Mouse (Mus musculus): ENCODE data around the gene Mpzl2. TPM values are rescaled to one million over a fixed set of nuclear protein-coding genes. Genes with fewer than 3 reads are reported as not detected.

Gene Mpzl2
- polyA plus RNA-seq, 1 experiment from 2014 or later: 11.0 TPM

GRCm38 (mm10) chr9:44999171-44999570 lies 40.4 kb upstream of the Mpzl2 start:
- H3K9ac ChIP-seq (ENCODE audit: low read depth, low read length): no peak overlapping the region

GRCm38 (mm10) chr9:44999776-45000175 lies 39.8 kb upstream of the Mpzl2 start:
- H3K4me3 ChIP-seq (ENCODE audit: low read depth, low read length): no peak overlapping the region
- H3K27me3 ChIP-seq (replicated peaks; ENCODE audit: control insufficient read depth, insufficient read depth, low read length): 0 out of 2 replicates have a peak, but pooled peaks cover 3% of the 10 kb centered on the region
- no peak overlapping the region for H3K9ac ChIP-seq (ENCODE audit: low read depth, low read length)
- no peak overlapping the region for H3K4me2 ChIP-seq (replicated peaks; ENCODE audit: low read depth)
- no peaks in the 10 kb centered on the region for H3K9me3 ChIP-seq (ENCODE audit: control insufficient read depth)
- no peaks in the 10 kb centered on the region for H3K4me1 ChIP-seq (replicated peaks; ENCODE audit: control insufficient read depth, insufficient read depth, low read length)
- no peak overlapping the region for H3K27ac ChIP-seq (ENCODE audit: low read depth, low read length)
- no peaks in the 10 kb centered on the region for H3K36me3 ChIP-seq (ENCODE audit: control insufficient read depth, insufficient read depth)
- no peak for ATAC-seq
- 79% methylated on average over 5 of the region's 5 CpGs for WGBS
- no peak for TF ChIP-seq CTCF (IDR thresholded peaks at IDR 0.05; ENCODE audit: low read depth)

More at GRCm38 (mm10) chr9:44999171-44999570, 40.4 kb upstream of the Mpzl2 start:
- WGBS: 55% methylated on average over 6 of the region's 6 CpGs
- Histone ChIP-seq H3K4me1 (replicated peaks; ENCODE audit: control insufficient read depth, insufficient read depth, low read length) (no peaks in the 10 kb centered on the region), H3K9me3 (ENCODE audit: control insufficient read depth) (no peaks in the 10 kb centered on the region), H3K36me3 (ENCODE audit: control insufficient read depth, insufficient read depth) (no peaks in the 10 kb centered on the region), H3K27me3 (replicated peaks; ENCODE audit: control insufficient read depth, insufficient read depth, low read length) (0 out of 2 replicates have a peak, but pooled peaks cover 3% of the 10 kb centered on the region), H3K27ac (ENCODE audit: low read depth, low read length) (no peak overlapping the region), H3K4me2 (replicated peaks; ENCODE audit: low read depth) (no peak overlapping the region), H3K4me3 (ENCODE audit: low read depth, low read length) (no peak overlapping the region)
- peak; percentile 56 for ATAC-seq
- peak; percentile 31; the same call in 1 of the 2 replicates for TF ChIP-seq CTCF (IDR thresholded peaks at IDR 0.05; ENCODE audit: low read depth)

- TF ChIP-seq CTCF (IDR thresholded peaks at IDR 0.05; ENCODE audit: low read depth): no peak
- 0 out of 2 replicates have a peak, but pooled peaks cover 3% of the 10 kb centered on the region for H3K27me3 ChIP-seq (replicated peaks; ENCODE audit: control insufficient read depth, insufficient read depth, low read length)
- 56% methylated on average over 3 of the region's 3 CpGs for WGBS
Measured at GRCm38 (mm10) chr9:45000249-45000648, 39.4 kb upstream of the Mpzl2 start.

GRCm38 (mm10) chr9:45007404-45007803 lies 32.2 kb upstream of the Mpzl2 start:
- Histone ChIP-seq H3K4me2 (replicated peaks; ENCODE audit: low read depth) (no peak overlapping the region), H3K9ac (ENCODE audit: low read depth, low read length) (no peak overlapping the region), H3K4me3 (ENCODE audit: low read depth, low read length) (no peak overlapping the region), H3K9me3 (ENCODE audit: control insufficient read depth) (no peaks in the 10 kb centered on the region), H3K27me3 (replicated peaks; ENCODE audit: control insufficient read depth, insufficient read depth, low read length) (no peaks in the 10 kb centered on the region), H3K36me3 (ENCODE audit: control insufficient read depth, insufficient read depth) (no peaks in the 10 kb centered on the region), H3K4me1 (replicated peaks; ENCODE audit: control insufficient read depth, insufficient read depth, low read length) (no peaks in the 10 kb centered on the region), H3K27ac (ENCODE audit: low read depth, low read length) (no peak overlapping the region)
- 67% methylated on average over 12 of the region's 12 CpGs for WGBS
- TF ChIP-seq CTCF (IDR thresholded peaks at IDR 0.05; ENCODE audit: low read depth): no peak
- no peak for ATAC-seq

More at GRCm38 (mm10) chr9:45000249-45000648, 39.4 kb upstream of the Mpzl2 start:
- H3K4me2 ChIP-seq (replicated peaks; ENCODE audit: low read depth): no peak overlapping the region
- H3K9me3 ChIP-seq (ENCODE audit: control insufficient read depth): no peaks in the 10 kb centered on the region
- H3K27ac ChIP-seq (ENCODE audit: low read depth, low read length): no peak overlapping the region
- H3K9ac ChIP-seq (ENCODE audit: low read depth, low read length): no peak overlapping the region
- H3K4me3 ChIP-seq (ENCODE audit: low read depth, low read length): no peak overlapping the region
- no peaks in the 10 kb centered on the region for H3K36me3 ChIP-seq (ENCODE audit: control insufficient read depth, insufficient read depth)
- no peak for ATAC-seq
- no peaks in the 10 kb centered on the region for H3K4me1 ChIP-seq (replicated peaks; ENCODE audit: control insufficient read depth, insufficient read depth, low read length)

GRCm38 (mm10) chr9:45008342-45008741 lies 31.3 kb upstream of the Mpzl2 start:
- Histone ChIP-seq H3K9ac (ENCODE audit: low read depth, low read length) (no peak overlapping the region), H3K4me3 (ENCODE audit: low read depth, low read length) (no peak overlapping the region), H3K4me1 (replicated peaks; ENCODE audit: control insufficient read depth, insufficient read depth, low read length) (no peaks in the 10 kb centered on the region), H3K27me3 (replicated peaks; ENCODE audit: control insufficient read depth, insufficient read depth, low read length) (no peaks in the 10 kb centered on the region), H3K4me2 (replicated peaks; ENCODE audit: low read depth) (no peak overlapping the region), H3K36me3 (ENCODE audit: control insufficient read depth, insufficient read depth) (no peaks in the 10 kb centered on the region), H3K27ac (ENCODE audit: low read depth, low read length) (no peak overlapping the region), H3K9me3 (ENCODE audit: control insufficient read depth) (no peaks in the 10 kb centered on the region)
- no peak for ATAC-seq
- no peak for TF ChIP-seq CTCF (IDR thresholded peaks at IDR 0.05; ENCODE audit: low read depth)
- 82% methylated on average over 4 of the region's 4 CpGs for WGBS

GRCm38 (mm10) chr9:45009180-45010078 lies 30.2 kb upstream of the Mpzl2 start, which contains the start of gene Cd3e:
Gene Cd3e (minus strand): TSS chr9:45009627.
- Histone ChIP-seq H3K4me1 (replicated peaks; ENCODE audit: control insufficient read depth, insufficient read depth, low read length) (no peaks in the 10 kb centered on the region), H3K9me3 (ENCODE audit: control insufficient read depth) (no peaks in the 10 kb centered on the region), H3K27ac (ENCODE audit: low read depth, low read length) (no peak within 1 kb of the TSS), H3K36me3 (ENCODE audit: control insufficient read depth, insufficient read depth) (no peaks in the 10 kb centered on the region), H3K4me3 (ENCODE audit: low read depth, low read length) (no peak within 1 kb of the TSS), H3K4me2 (replicated peaks; ENCODE audit: low read depth) (no peak within 1 kb of the TSS), H3K9ac (ENCODE audit: low read depth, low read length) (no peak within 1 kb of the TSS), H3K27me3 (replicated peaks; ENCODE audit: control insufficient read depth, insufficient read depth, low read length) (no peaks in the 10 kb centered on the region)
- 87% methylated on average over 19 of the region's 19 CpGs for WGBS
- no peak for ATAC-seq
- no peak for TF ChIP-seq CTCF (IDR thresholded peaks at IDR 0.05; ENCODE audit: low read depth)
